Mouse (Mus musculus) lung, postnatal 36 days (tissue): ENCODE data around the gene Intu.

Experiments
- DNase-seq: peaks from one replicate; pipeline ENCODE4 v3.0.0; 2022; ENCODE audit warnings: mixed read lengths

The Intu gene

GRCm38 (mm10) chr3:40527976-40528950 lies 2.8 kb upstream of the Intu start:
- DNase-seq, result no peak

- no peak for DNase-seq
Observed at GRCm38 (mm10) chr3:40528958-40529357, 2.1 kb upstream of the Intu start.

GRCm38 (mm10) chr3:40530845-40531244 lies 241 bp upstream of the Intu start:
- DNase-seq, result no peak

GRCm38 (mm10) chr3:40532256-40532655 lies 1.2 kb downstream of the Intu start:
- no peak for DNase-seq

GRCm38 (mm10) chr3:40534141-40534540 lies 3.1 kb downstream of the Intu start:
- DNase-seq, result no peak

GRCm38 (mm10) chr3:40540567-40541554 lies 9.8 kb downstream of the Intu start:
- peak; percentile 94 for DNase-seq

- no peak for DNase-seq
Observed at GRCm38 (mm10) chr3:40546621-40547020, 15.5 kb downstream of the Intu start.

GRCm38 (mm10) chr3:40652941-40653352 lies 121.9 kb downstream of the Intu start:
- DNase-seq, result no peak

GRCm38 (mm10) chr3:40653582-40653981 lies 122.5 kb downstream of the Intu start:
- no peak for DNase-seq

- DNase-seq, result peak; percentile 29
Observed at GRCm38 (mm10) chr3:40654028-40654427, 122.9 kb downstream of the Intu start.

- DNase-seq, result no peak
Observed at GRCm38 (mm10) chr3:40655571-40655970, 124.5 kb downstream of the Intu start.

GRCm38 (mm10) chr3:40656339-40656738 lies 125.3 kb downstream of the Intu start:
- DNase-seq, result no peak

GRCm38 (mm10) chr3:40660231-40660630 lies 129.1 kb downstream of the Intu start:
- DNase-seq, result no peak

- DNase-seq, result no peak
Observed at GRCm38 (mm10) chr3:40666109-40666508, 135.0 kb downstream of the Intu start.

GRCm38 (mm10) chr3:40666861-40667719 lies 136.0 kb downstream of the Intu start:
- no peak for DNase-seq

GRCm38 (mm10) chr3:40668889-40669288 lies 137.8 kb downstream of the Intu start:
- no peak for DNase-seq

GRCm38 (mm10) chr3:40669395-40669794 lies 138.3 kb downstream of the Intu start:
- DNase-seq, result no peak

- DNase-seq, result no peak
Observed at GRCm38 (mm10) chr3:40673515-40673914, 142.4 kb downstream of the Intu start.

GRCm38 (mm10) chr3:40674873-40675405 lies 143.9 kb downstream of the Intu start:
- DNase-seq, result no peak

GRCm38 (mm10) chr3:40678856-40679255 lies 147.8 kb downstream of the Intu start:
- DNase-seq, result no peak

GRCm38 (mm10) chr3:40682404-40682803 lies 151.3 kb downstream of the Intu start:
- DNase-seq, result peak; percentile 21

GRCm38 (mm10) chr3:40683171-40683570 lies 152.1 kb downstream of the Intu start:
- DNase-seq, result no peak
